Mouse (Mus musculus) heart, adult 2 months (tissue): ENCODE results near the gene Romo1. TPM values are rescaled to one million over a fixed set of nuclear protein-coding genes. Genes with fewer than 3 reads are reported as not detected.

Experiments used
- DNase-seq, 2 experiments: peaks; one replicate each; pipeline ENCODE4 v3.0.0; 2021
- H3K27ac ChIP-seq: fragments of 200-600 bp; 2 replicates; pipeline ENCODE4 v1.8.1; 2022
- H3K27me3 ChIP-seq: fragments of 200-500 bp; 2 replicates; pipeline ENCODE4 v1.6.1; 2012; ENCODE audit warnings: mild to moderate bottlenecking, low read length, inconsistent platforms, mixed read lengths; ENCODE audit not compliant: control insufficient read depth, insufficient read depth
- H3K36me3 ChIP-seq: fragments of 200-500 bp; 2 replicates; pipeline ENCODE4 v1.6.1; 2012; ENCODE audit warnings: low read length, inconsistent platforms; ENCODE audit not compliant: control insufficient read depth, insufficient read depth
- H3K4me1 ChIP-seq: fragments of 200-500 bp; 2 replicates; pipeline ENCODE4 v1.6.1; 2011; ENCODE audit warnings: low read length; ENCODE audit not compliant: control insufficient read depth, insufficient read depth
- H3K4me3 ChIP-seq: fragments of 200-600 bp; 2 replicates; pipeline ENCODE4 v1.8.1; 2022
- H3K79me2 ChIP-seq: fragments of 200-500 bp; replicated peaks from 2 replicates; pipeline ENCODE4 v1.6.1; 2012; ENCODE audit warnings: mild to moderate bottlenecking, inconsistent platforms, low read length, moderate library complexity, mixed read lengths; ENCODE audit not compliant: control insufficient read depth, insufficient read depth
- H3K9ac ChIP-seq: fragments of 200-500 bp; 2 replicates; pipeline ENCODE4 v1.6.1; 2012; ENCODE audit warnings: low read depth, mild to moderate bottlenecking, control low read depth, inconsistent platforms, low read length, mixed read lengths
- CTCF ChIP-seq: fragments of 200-600 bp; IDR thresholded peaks from 2 replicates; pipeline ENCODE4 v1.8.1; 2022; ENCODE audit warnings: antibody characterized with exemption, mild to moderate bottlenecking, moderate library complexity
- EP300 ChIP-seq: fragments of 200-500 bp; IDR thresholded peaks from 2 replicates; pipeline ENCODE4 v1.6.1; 2011; ENCODE audit warnings: low read depth, low read length, control low read depth; ENCODE audit not compliant: insufficient read depth
- POLR2A ChIP-seq: fragments of 200-500 bp; IDR thresholded peaks from 2 replicates; pipeline ENCODE4 v1.6.1; 2011; ENCODE audit warnings: mild to moderate bottlenecking, low read depth, low read length, control low read depth; ENCODE audit not compliant: insufficient read depth
- WGBS: fragments of 180-500 bp; shearing (Covaris S2); methylation state at CpG from one replicate; pipeline ENCODE4 v1.1.7; 2018; 5-methylcytosine and 5-hydroxymethylcytosine counted together
- intact Hi-C: fragments of 180-260 bp; cut with DNase I; formaldehyde crosslinking; loops from one replicate; pipeline ENCODE4 v1.15.1; 2025
- polyA plus RNA-seq: library from polyadenylated mRNA; depleted of rRNA; stranded (reverse); fragments of >200 nt; gene quantifications from 2 replicates; pipeline ENCODE4 v1.2.3, GENCODE M21; 2012
- total RNA-seq, 2 experiments: library from RNA; stranded (reverse); gene quantifications; 2 replicates each; pipeline ENCODE4 v1.2.3; 2021

Gene Romo1
- total and polyA plus RNA-seq, 3 experiments, result 304 to 367 (median 321) TPM

- Histone ChIP-seq H3K4me3 (no peak overlapping the region), H3K27me3 (no peaks in the 10 kb centered on the region), H3K36me3 (peaks cover 28% of the 10 kb centered on the region), H3K79me2 (no peaks in the 10 kb centered on the region), H3K9ac (no peak overlapping the region), H3K4me1 (peaks cover 3% of the 10 kb centered on the region), H3K27ac (no peak overlapping the region)
- DNase-seq, result no peak
- intact Hi-C loops, result loop anchor here (2.0 to 10.0 kb wide), 2 partner anchors 15 to 141 kb away; partner anchors contain the start of genes 6430550D23Rik and Ergic3
- TF ChIP-seq EP300, result no peak
- TF ChIP-seq POLR2A, result 0 out of 2 replicates have a peak, but pooled peaks have one; percentile 25
- no peak for TF ChIP-seq CTCF
- 51% methylated on average over 11 of the region's 11 CpGs for WGBS
Observed at GRCm38 (mm10) chr2:156145486-156146130, 1.8 kb downstream of the Romo1 start.

- 57% methylated on average over 5 of the region's 5 CpGs for WGBS
- DNase-seq, result no peak
- Histone ChIP-seq H3K9ac (no peak overlapping the region), H3K27ac (no peak overlapping the region), H3K79me2 (no peaks in the 10 kb centered on the region), H3K27me3 (no peaks in the 10 kb centered on the region), H3K4me1 (peaks cover 3% of the 10 kb centered on the region), H3K4me3 (no peak overlapping the region), H3K36me3 (peaks cover 33% of the 10 kb centered on the region)
- no peak for TF ChIP-seq POLR2A
- TF ChIP-seq EP300, result no peak
- TF ChIP-seq CTCF, result no peak
- intact Hi-C loops, result loop anchor here (2.0 to 10.0 kb wide), 2 partner anchors 14 to 142 kb away; partner anchors contain the start of genes 6430550D23Rik and Ergic3
Observed at GRCm38 (mm10) chr2:156146272-156146989, 2.6 kb downstream of the Romo1 start.

- Histone ChIP-seq H3K9ac (no peak overlapping the region), H3K27ac (no peak overlapping the region), H3K4me3 (no peak overlapping the region), H3K27me3 (no peaks in the 10 kb centered on the region), H3K36me3 (peaks cover 37% of the 10 kb centered on the region), H3K4me1 (peaks cover 3% of the 10 kb centered on the region), H3K79me2 (no peaks in the 10 kb centered on the region)
- WGBS, result 81% methylated on average over 3 of the region's 3 CpGs
- DNase-seq, result no peak
- TF ChIP-seq POLR2A (no peak), CTCF (no peak), EP300 (no peak)
- intact Hi-C loops, result loop anchor here (2.0 to 10.0 kb wide), 2 partner anchors 13 to 143 kb away; partner anchors contain the start of genes 6430550D23Rik and Ergic3
Observed at GRCm38 (mm10) chr2:156147316-156147915, 3.6 kb downstream of the Romo1 start.

- Histone ChIP-seq H3K4me3 (no peak overlapping the region), H3K36me3 (peaks cover 63% of the 10 kb centered on the region), H3K9ac (no peak overlapping the region), H3K4me1 (no peaks in the 10 kb centered on the region; the same call in none of the 2 replicates), H3K27me3 (no peaks in the 10 kb centered on the region), H3K79me2 (no peaks in the 10 kb centered on the region), H3K27ac (no peak overlapping the region)
- no peak for DNase-seq
- TF ChIP-seq POLR2A (no peak), CTCF (peak; percentile 49), EP300 (no peak)
- intact Hi-C loops, result no loop called here
Observed at GRCm38 (mm10) chr2:156151538-156151937, 7.7 kb downstream of the Romo1 start.

- no peak overlapping the region for H3K4me3 ChIP-seq
- H3K27me3 ChIP-seq, result no peaks in the 10 kb centered on the region
- no peaks in the 10 kb centered on the region; the same call in 1 of the 2 replicates for H3K79me2 ChIP-seq
- TF ChIP-seq CTCF (no peak), POLR2A (no peak), EP300 (no peak)
- H3K27ac ChIP-seq, result no peak overlapping the region
- H3K9ac ChIP-seq, result no peak overlapping the region
- DNase-seq, result no peak
- H3K4me1 ChIP-seq, result no peaks in the 10 kb centered on the region; the same call in 1 of the 2 replicates
- H3K36me3 ChIP-seq, result peaks cover 58% of the 10 kb centered on the region
- intact Hi-C loops, result no loop called here
- 96% methylated on average over 1 of the region's 1 CpGs for WGBS
Observed at GRCm38 (mm10) chr2:156165478-156165877, 21.6 kb downstream of the Romo1 start.

- 83% methylated on average over 5 of the region's 5 CpGs for WGBS
- no peaks in the 10 kb centered on the region; the same call in 1 of the 2 replicates for H3K4me1 ChIP-seq
- no peak overlapping the region for H3K4me3 ChIP-seq
- no peak overlapping the region for H3K9ac ChIP-seq
- no peaks in the 10 kb centered on the region; the same call in 1 of the 2 replicates for H3K79me2 ChIP-seq
- no peak for DNase-seq
- intact Hi-C loops, result no loop called here
- no peak for TF ChIP-seq EP300
- no peak for TF ChIP-seq POLR2A
- no peak for TF ChIP-seq CTCF
- H3K27me3 ChIP-seq, result no peaks in the 10 kb centered on the region
- peaks cover 54% of the 10 kb centered on the region for H3K36me3 ChIP-seq
- no peak overlapping the region for H3K27ac ChIP-seq
Observed at GRCm38 (mm10) chr2:156166557-156166956, 22.7 kb downstream of the Romo1 start.
